Mouse (Mus musculus) thymus, postnatal 0 days (tissue): ENCODE data around the gene Ckap5. TPM values are rescaled to one million over a fixed set of nuclear protein-coding genes. Genes with fewer than 3 reads are reported as not detected.

ENCODE experiments used
- DNase-seq: peaks from one replicate; pipeline ENCODE4 v3.0.0-alpha.2; 2015; ENCODE audit warnings: low spot score
- polyA plus RNA-seq: library from polyadenylated mRNA; unstranded; fragments of >200 nt; fragmentation: Nextera tagmentation; extraction: Ambion mirVana; gene quantifications from 2 replicates; pipeline ENCODE4 v1.2.1, GENCODE M21; 2015

Gene Ckap5
- polyA plus RNA-seq, 1 experiment from 2014 or later = 95.1 TPM

DNA sequence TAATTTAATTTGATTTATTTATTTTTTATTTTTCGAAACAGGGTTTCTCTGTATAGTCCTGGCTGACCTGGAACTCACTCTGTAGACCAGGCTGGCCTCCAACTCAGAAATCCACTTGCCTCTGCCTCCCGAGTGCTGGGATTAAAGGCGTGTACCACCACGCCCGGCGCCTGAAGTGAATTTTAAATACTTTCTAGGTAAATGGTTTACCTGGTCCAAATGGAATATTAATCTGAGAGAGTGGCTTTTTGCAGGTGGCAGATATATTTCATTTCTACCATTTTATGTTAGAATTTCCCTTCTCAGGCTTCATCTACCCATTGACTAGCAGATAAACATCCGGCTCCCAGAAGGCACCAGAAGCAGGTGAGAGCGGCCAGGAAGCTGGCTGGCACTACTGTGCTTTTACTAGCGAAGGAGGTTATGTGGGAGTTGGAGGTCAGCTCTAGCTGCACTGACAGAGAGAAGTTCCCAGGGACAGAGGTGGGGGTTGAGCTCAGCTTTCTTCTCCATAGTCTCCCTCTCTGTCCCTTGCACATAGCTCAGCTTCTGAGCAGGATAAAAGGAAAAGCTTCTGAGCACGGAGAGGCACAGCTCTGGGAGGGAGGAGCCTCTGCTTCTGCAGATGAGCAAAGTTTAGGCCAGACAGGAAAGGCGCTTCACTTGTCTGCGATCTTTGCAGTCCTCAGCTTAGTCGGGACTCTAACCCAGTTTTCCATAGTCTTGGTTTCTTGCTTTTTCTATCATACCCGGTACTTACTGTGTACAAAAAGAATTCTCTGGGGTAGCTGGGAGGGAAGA lies 125.1 kb downstream of the Ckap5 start:
- DNase-seq = no peak

GRCm38 (mm10) chr2:91652863-91653262 lies 126.3 kb downstream of the Ckap5 start:
- DNase-seq = no peak

DNA sequence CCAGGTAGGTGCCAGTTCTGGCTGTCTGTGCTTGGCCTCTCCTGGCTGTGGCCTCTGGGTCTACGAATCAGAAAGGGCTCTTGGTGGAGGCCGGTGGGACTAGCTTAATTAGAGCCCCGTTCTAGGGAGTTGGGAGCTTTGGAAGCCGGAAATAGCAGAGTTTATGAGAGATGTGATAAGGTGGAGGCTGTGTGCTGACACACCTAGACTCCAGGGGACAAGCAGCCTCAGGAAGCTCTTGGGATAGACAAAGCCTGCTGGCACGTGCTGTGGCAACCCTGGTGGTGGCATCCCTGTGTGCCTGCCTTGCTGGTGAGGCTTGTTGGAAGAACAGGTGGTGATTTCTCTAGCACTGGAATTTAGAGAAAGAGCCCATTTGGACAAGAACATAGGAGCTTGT lies 128.8 kb downstream of the Ckap5 start:
- DNase-seq = no peak

DNA sequence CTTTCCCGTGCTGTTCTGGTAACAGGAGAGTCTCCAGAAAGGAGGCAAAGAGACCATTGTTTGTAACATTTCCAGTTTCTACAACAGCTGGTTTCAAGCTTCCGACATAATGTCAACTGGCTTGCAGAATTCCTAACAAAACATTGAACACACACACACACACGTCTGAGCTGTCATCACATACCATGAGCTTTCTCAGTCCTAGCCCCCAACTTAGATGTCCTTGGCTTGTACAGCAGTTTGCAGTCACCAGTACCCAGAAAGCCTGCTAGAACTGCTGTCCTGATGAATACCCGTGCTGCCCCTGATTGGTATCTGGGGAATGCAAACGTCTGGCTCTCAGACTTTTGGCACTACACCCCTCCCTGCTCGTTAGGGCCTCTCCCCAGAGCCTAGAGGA lies 129.3 kb downstream of the Ckap5 start:
- no peak for DNase-seq

- DNase-seq = no peak
These were observed 130.2 kb downstream of the Ckap5 start for GRCm38 (mm10) chr2:91656774-91657173.

- no peak for DNase-seq
These were observed 133.1 kb downstream of the Ckap5 start for GRCm38 (mm10) chr2:91659657-91660056.

DNA sequence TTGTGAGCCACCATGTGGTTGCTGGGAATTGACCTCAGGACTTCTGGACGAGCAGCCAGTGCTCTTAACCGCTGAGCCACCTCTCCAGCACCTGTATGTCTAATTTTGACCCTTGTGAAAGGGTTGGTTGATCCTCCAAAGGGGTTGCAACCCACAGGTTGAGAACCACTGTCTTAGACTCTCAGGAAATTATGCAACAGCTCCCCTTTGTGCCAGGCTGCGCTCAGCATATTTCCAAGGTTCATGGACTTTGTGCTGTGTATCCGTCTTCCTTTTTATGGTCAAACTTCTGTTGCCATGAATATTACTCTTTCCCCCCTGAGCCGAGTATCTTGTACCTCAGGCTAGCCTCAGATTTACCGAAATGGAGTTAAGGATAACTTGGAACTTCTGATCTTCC lies 134.4 kb downstream of the Ckap5 start:
- DNase-seq = no peak

DNA sequence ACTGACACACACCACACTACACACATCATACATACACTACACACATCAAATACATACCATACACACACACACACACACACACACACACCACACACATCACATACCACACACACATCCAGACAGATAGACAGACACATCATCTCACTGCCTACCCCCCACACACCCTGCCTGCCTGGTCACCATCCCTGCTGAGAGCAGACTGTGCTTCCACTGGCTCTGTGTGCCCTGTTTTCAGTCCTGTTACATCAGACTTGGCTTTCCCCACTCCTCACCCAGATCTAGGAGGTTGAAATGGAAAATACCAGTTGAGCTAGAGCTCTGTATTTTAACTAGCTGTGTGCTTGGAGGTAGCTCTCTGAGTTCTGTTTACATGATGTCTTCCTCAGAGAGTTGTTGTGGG lies 138.2 kb downstream of the Ckap5 start:
- DNase-seq = no peak

GRCm38 (mm10) chr2:91666386-91666910 lies 139.9 kb downstream of the Ckap5 start:
- no peak for DNase-seq

GRCm38 (mm10) chr2:91667747-91668146 lies 141.2 kb downstream of the Ckap5 start:
- no peak for DNase-seq

GRCm38 (mm10) chr2:91669326-91669725 lies 142.8 kb downstream of the Ckap5 start:
- DNase-seq = no peak

- DNase-seq = no peak
These were observed 143.5 kb downstream of the Ckap5 start for GRCm38 (mm10) chr2:91670038-91670437.

Other genes with a start within 250 kb of the Ckap5 start
- 24.5 and 25.2 TPM in 2 replicates for gene 1110051M20Rik, start 82.1 kb upstream of the Ckap5 start, polyA plus RNA-seq
- gene Lrp4, start 69.3 kb upstream of the Ckap5 start, polyA plus RNA-seq = 2.0 and 2.4 TPM in 2 replicates
- gene F2, start 109.7 kb downstream of the Ckap5 start, polyA plus RNA-seq = 0.98 and 1.0 TPM in 2 replicates
- 7.9 and 12.8 TPM in 2 replicates for gene Zfp408, start 123.0 kb downstream of the Ckap5 start, polyA plus RNA-seq
- 118 and 123 TPM in 2 replicates for gene Arhgap1, start 123.1 kb downstream of the Ckap5 start, polyA plus RNA-seq
- gene Atg13, start 183.8 kb downstream of the Ckap5 start, polyA plus RNA-seq = 24.2 and 25.2 TPM in 2 replicates
- 12.9 and 13.8 TPM in 2 replicates for gene Harbi1, start 184.1 kb downstream of the Ckap5 start, polyA plus RNA-seq
- gene Ambra1, start 203.4 kb downstream of the Ckap5 start, polyA plus RNA-seq = 12.7 and 13.0 TPM in 2 replicates